Mouse (Mus musculus) stomach, embryonic 15.5 days (tissue): Measurements from ENCODE around the gene Epha8. TPM values are rescaled to one million over a fixed set of nuclear protein-coding genes. Genes with fewer than 3 reads are reported as not detected.

ENCODE experiments used
- ATAC-seq: fragments of 200-750 bp; cut with Nextera tagmentation; 2 replicates; pipeline ENCODE4 v1.8.0; 2017; ENCODE audit warnings: low read depth, moderate number of reproducible peaks, moderate TSS enrichment; ENCODE audit not compliant: insufficient read depth, low FRiP score
- H3K27ac ChIP-seq: fragments of 300-500 bp; sonication (generic); 2 replicates; pipeline ENCODE4 v1.5.1; 2015; ENCODE audit warnings: mild to moderate bottlenecking, inconsistent platforms
- H3K27me3 ChIP-seq: fragments of 300-500 bp; sonication (generic); replicated peaks from 2 replicates; pipeline ENCODE4 v1.6.1; 2015; ENCODE audit warnings: inconsistent platforms
- H3K36me3 ChIP-seq: fragments of 300-500 bp; sonication (generic); 2 replicates; pipeline ENCODE4 v1.6.1; 2015; ENCODE audit warnings: inconsistent platforms
- H3K4me1 ChIP-seq: fragments of 300-500 bp; sonication (generic); 2 replicates; pipeline ENCODE4 v1.6.1; 2015; ENCODE audit warnings: inconsistent platforms
- H3K4me2 ChIP-seq: fragments of 300-500 bp; sonication (generic); 2 replicates; pipeline ENCODE4 v1.6.1; 2015; ENCODE audit warnings: mild to moderate bottlenecking, inconsistent platforms
- H3K4me3 ChIP-seq: fragments of 300-500 bp; sonication (generic); replicated peaks from 2 replicates; pipeline ENCODE4 v1.5.1; 2015; ENCODE audit warnings: inconsistent platforms
- H3K9ac ChIP-seq: fragments of 300-500 bp; sonication (generic); 2 replicates; pipeline ENCODE4 v1.6.1; 2015; ENCODE audit warnings: inconsistent platforms
- H3K9me3 ChIP-seq: fragments of 300-500 bp; sonication (generic); 2 replicates; pipeline ENCODE4 v1.6.1; 2016; ENCODE audit warnings: inconsistent platforms
- WGBS: fragments of 180-500 bp; shearing (Covaris S2); methylation state at CpG from one replicate; pipeline ENCODE4 v1.1.7; 2015; 5-methylcytosine and 5-hydroxymethylcytosine counted together
- polyA plus RNA-seq: library from polyadenylated mRNA; unstranded; fragments of >200 nt; fragmentation: Nextera tagmentation; extraction: Ambion mirVana; gene quantifications from 2 replicates; pipeline ENCODE4 v1.2.1, GENCODE M21; 2015

The Epha8 gene
- polyA plus RNA-seq, 1 experiment from 2014 or later: 1.0 TPM

- no peak overlapping the region for H3K4me2 ChIP-seq
- no peak overlapping the region for H3K27ac ChIP-seq
- WGBS: 72% methylated on average over 3 of the region's 3 CpGs
- H3K4me3 ChIP-seq: no peak overlapping the region
- no peak overlapping the region for H3K9ac ChIP-seq
- no peaks in the 10 kb centered on the region for H3K36me3 ChIP-seq
- ATAC-seq: no peak
- no peaks in the 10 kb centered on the region for H3K4me1 ChIP-seq
- H3K9me3 ChIP-seq: no peaks in the 10 kb centered on the region
- H3K27me3 ChIP-seq: no peaks in the 10 kb centered on the region
These were observed 37.1 kb downstream of the Epha8 start for GRCm38 (mm10) chr4:136919526-136919925.

- H3K4me2 ChIP-seq: no peak overlapping the region
- H3K9me3 ChIP-seq: no peaks in the 10 kb centered on the region
- H3K36me3 ChIP-seq: no peaks in the 10 kb centered on the region
- ATAC-seq: no peak
- no peak overlapping the region for H3K9ac ChIP-seq
- WGBS: 82% methylated on average over 8 of the region's 8 CpGs
- no peak overlapping the region for H3K27ac ChIP-seq
- H3K27me3 ChIP-seq: no peaks in the 10 kb centered on the region
- H3K4me1 ChIP-seq: no peaks in the 10 kb centered on the region
- H3K4me3 ChIP-seq: no peak overlapping the region
These were observed 37.8 kb downstream of the Epha8 start for GRCm38 (mm10) chr4:136918834-136919233.

DNA sequence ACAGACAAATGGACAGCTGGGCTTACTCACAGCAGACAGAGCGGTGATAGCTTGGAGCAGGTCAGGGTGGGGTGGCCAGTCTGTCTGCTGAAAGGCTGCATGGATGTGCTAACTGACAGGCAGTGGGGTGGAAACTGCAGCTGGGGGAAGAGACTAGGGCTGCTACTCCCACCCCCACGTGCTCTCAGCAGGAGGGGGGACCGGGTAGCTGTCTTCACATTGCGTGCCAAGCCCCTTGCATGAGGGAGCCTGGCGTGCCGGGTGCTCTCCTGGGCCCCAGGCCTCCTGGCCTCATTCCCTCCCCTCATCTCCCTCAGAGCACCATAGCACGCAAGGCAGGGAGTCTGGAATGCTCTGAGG is 39.5 kb downstream of the Epha8 start:
- H3K36me3 ChIP-seq: no peaks in the 10 kb centered on the region
- H3K4me3 ChIP-seq: no peak overlapping the region
- H3K4me2 ChIP-seq: no peak overlapping the region
- no peak overlapping the region for H3K27ac ChIP-seq
- ATAC-seq: no peak
- H3K9me3 ChIP-seq: no peaks in the 10 kb centered on the region
- H3K4me1 ChIP-seq: no peaks in the 10 kb centered on the region
- H3K27me3 ChIP-seq: peaks cover 13% of the 10 kb centered on the region
- H3K9ac ChIP-seq: no peak overlapping the region
- WGBS: 30% methylated on average over 7 of the region's 7 CpGs

GRCm38 (mm10) chr4:136916359-136917164 is 40.1 kb downstream of the Epha8 start:
- no peak overlapping the region for H3K4me2 ChIP-seq
- no peak overlapping the region for H3K9ac ChIP-seq
- H3K27me3 ChIP-seq: peaks cover 19% of the 10 kb centered on the region
- no peaks in the 10 kb centered on the region for H3K36me3 ChIP-seq
- no peak overlapping the region for H3K4me3 ChIP-seq
- no peak overlapping the region for H3K27ac ChIP-seq
- no peak for ATAC-seq
- no peaks in the 10 kb centered on the region for H3K4me1 ChIP-seq
- no peaks in the 10 kb centered on the region for H3K9me3 ChIP-seq
- WGBS: 59% methylated on average over 20 of the region's 20 CpGs

GRCm38 (mm10) chr4:136912841-136913240 is 43.8 kb downstream of the Epha8 start:
- WGBS: 27% methylated on average over 9 of the region's 9 CpGs
- no peak for ATAC-seq
- H3K27me3 ChIP-seq: peaks cover 31% of the 10 kb centered on the region

GRCm38 (mm10) chr4:136911804-136912203 is 44.8 kb downstream of the Epha8 start:
- H3K36me3 ChIP-seq: no peaks in the 10 kb centered on the region
- H3K9me3 ChIP-seq: no peaks in the 10 kb centered on the region
- no peak overlapping the region for H3K4me2 ChIP-seq
- H3K9ac ChIP-seq: no peak overlapping the region
- no peak for ATAC-seq
- H3K4me1 ChIP-seq: no peaks in the 10 kb centered on the region
- no peak overlapping the region for H3K4me3 ChIP-seq
- H3K27ac ChIP-seq: no peak overlapping the region
- 44% methylated on average over 9 of the region's 9 CpGs for WGBS
- H3K27me3 ChIP-seq: peaks cover 35% of the 10 kb centered on the region

More at GRCm38 (mm10) chr4:136912841-136913240, 43.8 kb downstream of the Epha8 start:
- Histone ChIP-seq H3K36me3 (no peaks in the 10 kb centered on the region), H3K4me2 (no peak overlapping the region), H3K27ac (no peak overlapping the region), H3K9ac (no peak overlapping the region), H3K4me3 (no peak overlapping the region), H3K9me3 (no peaks in the 10 kb centered on the region), H3K4me1 (no peaks in the 10 kb centered on the region)

- Histone ChIP-seq H3K27me3 (peaks cover 37% of the 10 kb centered on the region), H3K4me2 (no peak overlapping the region), H3K27ac (no peak overlapping the region), H3K4me1 (no peaks in the 10 kb centered on the region), H3K9me3 (no peaks in the 10 kb centered on the region), H3K9ac (no peak overlapping the region), H3K36me3 (no peaks in the 10 kb centered on the region), H3K4me3 (no peak overlapping the region)
- WGBS: 7% methylated on average over 17 of the region's 17 CpGs
- no peak for ATAC-seq
These were observed 45.4 kb downstream of the Epha8 start for GRCm38 (mm10) chr4:136911211-136911646.

GRCm38 (mm10) chr4:136907809-136908208 is 48.8 kb downstream of the Epha8 start:
- Histone ChIP-seq H3K4me1 (no peaks in the 10 kb centered on the region), H3K27me3 (peaks cover 47% of the 10 kb centered on the region), H3K27ac (no peak overlapping the region), H3K9me3 (no peaks in the 10 kb centered on the region), H3K9ac (no peak overlapping the region), H3K36me3 (no peaks in the 10 kb centered on the region), H3K4me2 (no peak overlapping the region), H3K4me3 (no peak overlapping the region)
- no peak for ATAC-seq

DNA sequence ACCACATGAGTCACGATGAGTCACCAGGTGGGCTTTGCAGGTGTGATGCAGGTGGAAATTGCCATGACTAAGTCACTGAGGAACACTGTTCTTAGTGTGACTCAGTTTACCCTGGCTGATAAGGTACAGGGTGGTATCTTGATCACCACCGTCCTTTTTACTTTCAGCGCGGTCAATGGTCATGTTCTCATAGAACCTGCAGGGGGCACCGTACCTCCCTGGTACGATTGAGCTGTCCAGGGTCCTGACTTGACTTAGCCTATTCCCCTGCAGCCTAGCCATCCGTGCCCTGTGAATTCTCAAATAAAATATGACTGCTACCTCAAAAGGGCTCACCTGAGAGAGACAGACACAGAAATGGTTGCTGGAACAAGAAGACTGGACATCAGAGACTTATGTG is 49.6 kb downstream of the Epha8 start:
- no peak overlapping the region for H3K4me2 ChIP-seq
- H3K27me3 ChIP-seq: peaks cover 40% of the 10 kb centered on the region
- no peaks in the 10 kb centered on the region for H3K36me3 ChIP-seq
- no peak overlapping the region for H3K27ac ChIP-seq
- no peaks in the 10 kb centered on the region for H3K9me3 ChIP-seq
- ATAC-seq: no peak
- no peaks in the 10 kb centered on the region for H3K4me1 ChIP-seq
- no peak overlapping the region for H3K4me3 ChIP-seq
- 11% methylated on average over 7 of the region's 7 CpGs for WGBS
- no peak overlapping the region for H3K9ac ChIP-seq

- 2% methylated on average over 23 of the region's 23 CpGs for WGBS
- Histone ChIP-seq H3K4me2 (peak overlapping the region; percentile 8; the same call in 1 of the 2 replicates), H3K9me3 (no peaks in the 10 kb centered on the region), H3K27ac (peak overlapping the region; percentile 44), H3K4me3 (no peak overlapping the region), H3K27me3 (peaks cover 25% of the 10 kb centered on the region), H3K36me3 (no peaks in the 10 kb centered on the region), H3K9ac (no peak overlapping the region), H3K4me1 (no peaks in the 10 kb centered on the region)
- no peak; the same call in 1 of the 2 replicates for ATAC-seq
These were observed 51.7 kb downstream of the Epha8 start for GRCm38 (mm10) chr4:136904767-136905539.

- H3K4me2 ChIP-seq: no peak overlapping the region
- no peak for ATAC-seq
- WGBS: 64% methylated on average over 7 of the region's 7 CpGs
- no peaks in the 10 kb centered on the region for H3K36me3 ChIP-seq
- peaks cover 13% of the 10 kb centered on the region for H3K27me3 ChIP-seq
- H3K9ac ChIP-seq: no peak overlapping the region
- H3K4me1 ChIP-seq: peaks cover 19% of the 10 kb centered on the region; the same call in 1 of the 2 replicates
- no peak overlapping the region for H3K4me3 ChIP-seq
- H3K9me3 ChIP-seq: no peaks in the 10 kb centered on the region
- peak overlapping the region; percentile 55; the same call in 1 of the 2 replicates for H3K27ac ChIP-seq
These were observed 57.5 kb downstream of the Epha8 start for GRCm38 (mm10) chr4:136899154-136899553.

DNA sequence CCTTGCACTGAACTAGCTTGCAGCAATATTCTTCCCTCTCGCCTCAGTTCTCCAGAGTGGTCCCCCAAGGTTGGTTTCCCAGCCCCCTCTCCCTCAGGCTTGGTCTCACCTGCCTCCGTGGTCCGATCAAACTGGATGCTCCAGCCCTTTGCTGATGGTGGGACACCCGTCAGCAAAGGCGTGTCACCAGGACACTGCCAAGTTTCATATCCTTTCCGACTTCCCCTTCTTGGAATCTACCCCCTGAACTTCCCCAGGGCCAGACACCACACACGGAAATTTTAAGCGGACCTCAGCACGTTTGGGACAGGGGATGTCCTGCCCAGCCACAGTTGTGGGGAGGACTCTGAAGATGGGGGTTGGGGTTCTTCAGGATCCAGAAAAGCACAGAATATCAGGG is 58.0 kb downstream of the Epha8 start, which contains the start of gene C1qa:
Gene C1qa, minus strand, starts transcription at position 167 of the 400 bp plus-strand sequence.
- 58% methylated on average over 9 of the region's 9 CpGs for WGBS
- Histone ChIP-seq H3K4me3 (no peak within 1 kb of the TSS), H3K4me2 (no peak within 1 kb of the TSS), H3K9me3 (no peaks in the 10 kb centered on the region), H3K27ac (peak within 1 kb of the TSS; percentile 55; the same call in 1 of the 2 replicates), H3K4me1 (peaks cover 19% of the 10 kb centered on the region; the same call in 1 of the 2 replicates), H3K27me3 (peaks cover 13% of the 10 kb centered on the region), H3K36me3 (no peaks in the 10 kb centered on the region), H3K9ac (no peak within 1 kb of the TSS)
- no peak for ATAC-seq
